Mouse (Mus musculus): ENCODE data around the gene Nyap1.

- no peak for TF ChIP-seq GATA1 (IDR thresholded peaks at IDR 0.05; ENCODE audit: low read length)
- TF ChIP-seq TAL1 (IDR thresholded peaks at IDR 0.05; ENCODE audit: low read length), result no peak
Measured at GRCm38 (mm10) chr5:137744197-137744596, 2.8 kb upstream of the Nyap1 start.

Measured in erythroblast, embryonic 14.5 days (primary cell).